Mouse (Mus musculus) kidney, postnatal 0 days (tissue): ENCODE data around the gene Aspscr1. TPM values are rescaled to one million over a fixed set of nuclear protein-coding genes. Genes with fewer than 3 reads are reported as not detected.

Experiments
- ATAC-seq: fragments of 200-750 bp; cut with Nextera tagmentation; replicated peaks from 2 replicates; pipeline ENCODE4 v1.8.0; 2017; ENCODE audit warnings: low read depth, moderate number of reproducible peaks, moderate TSS enrichment, moderate library complexity; ENCODE audit not compliant: low FRiP score
- DNase-seq: peaks from one replicate; pipeline ENCODE4 v3.0.0-alpha.2; 2016; ENCODE audit warnings: low spot score
- H3K27ac ChIP-seq: fragments of 300-500 bp; sonication (generic); 2 replicates; pipeline ENCODE4 v1.5.1; 2014; ENCODE audit warnings: mild to moderate bottlenecking
- H3K27me3 ChIP-seq: fragments of 300-500 bp; sonication (generic); 2 replicates; pipeline ENCODE4 v1.6.1; 2014; ENCODE audit warnings: low read length, mixed read lengths; ENCODE audit not compliant: insufficient read depth
- H3K36me3 ChIP-seq: fragments of 300-500 bp; sonication (generic); 2 replicates; pipeline ENCODE4 v1.6.1; 2014; ENCODE audit warnings: low read length, mixed read lengths; ENCODE audit not compliant: insufficient read depth
- H3K4me1 ChIP-seq: fragments of 300-500 bp; sonication (generic); replicated peaks from 2 replicates; pipeline ENCODE4 v1.6.1; 2014; ENCODE audit warnings: antibody characterized with exemption, low read length, mixed read lengths; ENCODE audit not compliant: insufficient read depth
- H3K4me2 ChIP-seq: fragments of 300-500 bp; sonication (generic); 2 replicates; pipeline ENCODE4 v1.6.1; 2014; ENCODE audit warnings: mild to moderate bottlenecking, low read length, moderate library complexity, mixed read lengths
- H3K4me3 ChIP-seq: fragments of 300-500 bp; sonication (generic); replicated peaks from 2 replicates; pipeline ENCODE4 v1.5.1; 2014; ENCODE audit warnings: low read depth, low read length
- H3K9ac ChIP-seq: fragments of 300-500 bp; sonication (generic); 2 replicates; pipeline ENCODE4 v1.6.1; 2014; ENCODE audit warnings: low read depth, low read length
- H3K9me3 ChIP-seq: fragments of 300-500 bp; sonication (generic); replicated peaks from 2 replicates; pipeline ENCODE4 v1.6.1; 2016; ENCODE audit warnings: low read length, inconsistent platforms, mixed read lengths
- CTCF ChIP-seq: IDR thresholded peaks from 2 replicates; pipeline ENCODE4 v1.5.1; 2016; ENCODE audit warnings: antibody characterized with exemption, low read depth, mild to moderate bottlenecking, moderate library complexity
- WGBS: fragments of 180-500 bp; shearing (Covaris S2); extraction: QIAGEN DNeasy Blood & Tissue Kit; methylation state at CpG from one replicate; pipeline ENCODE4 v1.1.7; 2014; 5-methylcytosine and 5-hydroxymethylcytosine counted together
- polyA plus RNA-seq: library from polyadenylated mRNA; unstranded; fragments of >200 nt; fragmentation: Nextera tagmentation; extraction: Ambion mirVana; gene quantifications from 2 replicates; pipeline ENCODE4 v1.2.1, GENCODE M21; 2015

Aspscr1 gene
- polyA plus RNA-seq, 1 experiment from 2014 or later, result 122 TPM

GRCm38 (mm10) chr11:120703696-120704454, 31.1 kb downstream of the Aspscr1 start:
- TF ChIP-seq CTCF, result peak; percentile 16; the same call in 1 of the 2 replicates
- no peak overlapping the region for H3K4me2 ChIP-seq
- no peak overlapping the region for H3K4me3 ChIP-seq
- H3K9me3 ChIP-seq, result no peaks in the 10 kb centered on the region
- H3K27ac ChIP-seq, result 0 out of 2 replicates have a peak overlapping the region, but pooled peaks have one; percentile 16
- peaks cover 16% of the 10 kb centered on the region for H3K4me1 ChIP-seq
- H3K27me3 ChIP-seq, result no peaks in the 10 kb centered on the region
- peaks cover 17% of the 10 kb centered on the region; the same call in 1 of the 2 replicates for H3K36me3 ChIP-seq
- no peak for ATAC-seq
- DNase-seq, result no peak
- 33% methylated on average over 15 of the region's 15 CpGs for whole genome bisulfite sequencing
- H3K9ac ChIP-seq, result no peak overlapping the region

GRCm38 (mm10) chr11:120704486-120705325, 31.9 kb downstream of the Aspscr1 start:
- Histone ChIP-seq H3K9me3 (no peaks in the 10 kb centered on the region), H3K27ac (0 out of 2 replicates have a peak overlapping the region, but pooled peaks have one; percentile 16), H3K36me3 (peaks cover 12% of the 10 kb centered on the region; the same call in 1 of the 2 replicates), H3K4me3 (no peak overlapping the region), H3K4me1 (peaks cover 16% of the 10 kb centered on the region), H3K27me3 (no peaks in the 10 kb centered on the region), H3K4me2 (no peak overlapping the region), H3K9ac (no peak overlapping the region)
- no peak for TF ChIP-seq CTCF
- 34% methylated on average over 8 of the region's 8 CpGs for WGBS
- ATAC-seq (peak; percentile 34), DNase-seq (peak; percentile 62)

- DNase-seq (no peak), ATAC-seq (no peak)
- Histone ChIP-seq H3K4me2 (no peak overlapping the region), H3K4me3 (no peak overlapping the region), H3K9me3 (no peaks in the 10 kb centered on the region), H3K4me1 (peaks cover 16% of the 10 kb centered on the region), H3K36me3 (peaks cover 14% of the 10 kb centered on the region; the same call in 1 of the 2 replicates), H3K9ac (no peak overlapping the region), H3K27me3 (no peaks in the 10 kb centered on the region), H3K27ac (no peak overlapping the region)
- 61% methylated on average over 5 of the region's 5 CpGs for WGBS
- TF ChIP-seq CTCF, result no peak
Measured at GRCm38 (mm10) chr11:120706120-120706519, 33.3 kb downstream of the Aspscr1 start.

- Histone ChIP-seq H3K4me2 (no peak overlapping the region), H3K4me1 (peaks cover 16% of the 10 kb centered on the region), H3K9me3 (no peaks in the 10 kb centered on the region), H3K27me3 (no peaks in the 10 kb centered on the region), H3K36me3 (0 out of 2 replicates have a peak, but pooled peaks cover 10% of the 10 kb centered on the region), H3K27ac (no peak overlapping the region), H3K4me3 (no peak overlapping the region), H3K9ac (no peak overlapping the region)
- TF ChIP-seq CTCF, result no peak
- ATAC-seq (no peak), DNase-seq (peak; percentile 28)
- 15% methylated on average over 12 of the region's 12 CpGs for WGBS
Measured at GRCm38 (mm10) chr11:120707225-120707624, 34.5 kb downstream of the Aspscr1 start.

GRCm38 (mm10) chr11:120707969-120708368, 35.2 kb downstream of the Aspscr1 start:
- no peak for ATAC-seq
- WGBS, result 36% methylated on average over 5 of the region's 5 CpGs
- Histone ChIP-seq H3K27me3 (no peaks in the 10 kb centered on the region), H3K36me3 (0 out of 2 replicates have a peak, but pooled peaks cover 10% of the 10 kb centered on the region), H3K4me2 (no peak overlapping the region), H3K9ac (no peak overlapping the region), H3K27ac (no peak overlapping the region), H3K4me3 (no peak overlapping the region), H3K4me1 (peaks cover 24% of the 10 kb centered on the region), H3K9me3 (no peaks in the 10 kb centered on the region)
- no peak for DNase-seq
- no peak for TF ChIP-seq CTCF

GRCm38 (mm10) chr11:120709551-120709950, 36.8 kb downstream of the Aspscr1 start:
- no peak for TF ChIP-seq CTCF
- H3K4me3 ChIP-seq, result no peak overlapping the region
- ATAC-seq (no peak), DNase-seq (no peak)
- H3K27me3 ChIP-seq, result no peaks in the 10 kb centered on the region
- no peak overlapping the region for H3K27ac ChIP-seq
- 0 out of 2 replicates have a peak, but pooled peaks cover 10% of the 10 kb centered on the region for H3K36me3 ChIP-seq
- no peaks in the 10 kb centered on the region for H3K9me3 ChIP-seq
- no peak overlapping the region for H3K4me2 ChIP-seq
- H3K4me1 ChIP-seq, result peaks cover 19% of the 10 kb centered on the region
- H3K9ac ChIP-seq, result no peak overlapping the region
- WGBS, result 80% methylated on average over 2 of the region's 2 CpGs
